Mouse (Mus musculus) heart, adult 2 months (tissue): ENCODE measurements around the gene Hacd1. TPM values are rescaled to one million over a fixed set of nuclear protein-coding genes. Genes with fewer than 3 reads are reported as not detected.

Experiments
- DNase-seq, 2 experiments: peaks; one replicate each; pipeline ENCODE4 v3.0.0; 2021
- H3K27ac ChIP-seq: fragments of 200-600 bp; 2 replicates; pipeline ENCODE4 v1.8.1; 2022
- H3K27me3 ChIP-seq: fragments of 200-500 bp; 2 replicates; pipeline ENCODE4 v1.6.1; 2012; ENCODE audit warnings: mild to moderate bottlenecking, low read length, inconsistent platforms, mixed read lengths; ENCODE audit not compliant: control insufficient read depth, insufficient read depth
- H3K36me3 ChIP-seq: fragments of 200-500 bp; 2 replicates; pipeline ENCODE4 v1.6.1; 2012; ENCODE audit warnings: low read length, inconsistent platforms; ENCODE audit not compliant: control insufficient read depth, insufficient read depth
- H3K4me1 ChIP-seq: fragments of 200-500 bp; 2 replicates; pipeline ENCODE4 v1.6.1; 2011; ENCODE audit warnings: low read length; ENCODE audit not compliant: control insufficient read depth, insufficient read depth
- H3K4me3 ChIP-seq: fragments of 200-600 bp; 2 replicates; pipeline ENCODE4 v1.8.1; 2022
- H3K79me2 ChIP-seq: fragments of 200-500 bp; replicated peaks from 2 replicates; pipeline ENCODE4 v1.6.1; 2012; ENCODE audit warnings: mild to moderate bottlenecking, inconsistent platforms, low read length, moderate library complexity, mixed read lengths; ENCODE audit not compliant: control insufficient read depth, insufficient read depth
- H3K9ac ChIP-seq: fragments of 200-500 bp; 2 replicates; pipeline ENCODE4 v1.6.1; 2012; ENCODE audit warnings: low read depth, mild to moderate bottlenecking, control low read depth, inconsistent platforms, low read length, mixed read lengths
- CTCF ChIP-seq: fragments of 200-600 bp; IDR thresholded peaks from 2 replicates; pipeline ENCODE4 v1.8.1; 2022; ENCODE audit warnings: antibody characterized with exemption, mild to moderate bottlenecking, moderate library complexity
- EP300 ChIP-seq: fragments of 200-500 bp; IDR thresholded peaks from 2 replicates; pipeline ENCODE4 v1.6.1; 2011; ENCODE audit warnings: low read depth, low read length, control low read depth; ENCODE audit not compliant: insufficient read depth
- POLR2A ChIP-seq: fragments of 200-500 bp; IDR thresholded peaks from 2 replicates; pipeline ENCODE4 v1.6.1; 2011; ENCODE audit warnings: mild to moderate bottlenecking, low read depth, low read length, control low read depth; ENCODE audit not compliant: insufficient read depth
- WGBS: fragments of 180-500 bp; shearing (Covaris S2); methylation state at CpG from one replicate; pipeline ENCODE4 v1.1.7; 2018; 5-methylcytosine and 5-hydroxymethylcytosine counted together
- intact Hi-C: fragments of 180-260 bp; cut with DNase I; formaldehyde crosslinking; loops from one replicate; pipeline ENCODE4 v1.15.1; 2025
- polyA plus RNA-seq: library from polyadenylated mRNA; depleted of rRNA; stranded (reverse); fragments of >200 nt; gene quantifications from 2 replicates; pipeline ENCODE4 v1.2.3, GENCODE M21; 2012; rRNA removed
- total RNA-seq, 2 experiments: library from RNA; stranded (reverse); gene quantifications; 2 replicates each; pipeline ENCODE4 v1.2.3; 2021

The Hacd1 gene
- total and polyA plus RNA-seq, 3 experiments: 69.3 to 95.8 (median 71.0) TPM

- no peak overlapping the region for H3K4me3 ChIP-seq
- H3K9ac ChIP-seq: no peak overlapping the region
- WGBS: 60% methylated on average over 4 of the region's 4 CpGs
- no peaks in the 10 kb centered on the region for H3K27me3 ChIP-seq
- no peaks in the 10 kb centered on the region for H3K4me1 ChIP-seq
- intact Hi-C loops: no loop called here
- no peaks in the 10 kb centered on the region for H3K79me2 ChIP-seq
- TF ChIP-seq EP300: no peak
- no peak for TF ChIP-seq POLR2A
- TF ChIP-seq CTCF: no peak
- no peaks in the 10 kb centered on the region for H3K36me3 ChIP-seq
- H3K27ac ChIP-seq: no peak overlapping the region
- DNase-seq: no peak
Observed at GRCm38 (mm10) chr2:13808008-13808407, 247.9 kb downstream of the Hacd1 start.

DNA sequence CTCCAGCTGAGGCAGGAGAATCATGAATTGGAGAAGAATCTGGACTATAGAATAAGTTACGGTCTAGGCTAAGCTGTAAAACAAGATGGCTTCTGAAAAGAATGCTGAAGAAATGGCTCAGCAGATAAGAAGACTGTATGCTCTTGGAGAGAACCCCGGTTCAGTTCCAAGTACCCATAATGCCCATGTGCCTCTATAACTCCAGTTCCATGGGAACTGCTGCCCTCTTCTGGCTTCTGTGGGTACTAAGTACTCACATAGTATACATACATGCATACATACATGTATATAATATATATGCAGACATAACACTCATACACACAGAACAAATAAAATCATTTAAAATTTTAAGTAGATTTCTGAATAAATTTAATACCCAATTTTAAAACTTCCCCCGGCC, 249.8 kb downstream of the Hacd1 start:
- Histone ChIP-seq H3K79me2 (no peaks in the 10 kb centered on the region), H3K36me3 (no peaks in the 10 kb centered on the region), H3K9ac (no peak overlapping the region), H3K27me3 (no peaks in the 10 kb centered on the region), H3K4me3 (no peak overlapping the region), H3K27ac (no peak overlapping the region), H3K4me1 (no peaks in the 10 kb centered on the region)
- no peak for TF ChIP-seq EP300
- TF ChIP-seq POLR2A: no peak
- TF ChIP-seq CTCF: peak; percentile 45
- intact Hi-C loops: no loop called here
- no peak for DNase-seq
- WGBS: 84% methylated on average over 3 of the region's 3 CpGs

GRCm38 (mm10) chr2:13800639-13801038, 255.3 kb downstream of the Hacd1 start:
- Histone ChIP-seq H3K27me3 (0 out of 2 replicates have a peak, but pooled peaks cover 2% of the 10 kb centered on the region), H3K4me1 (no peaks in the 10 kb centered on the region), H3K36me3 (no peaks in the 10 kb centered on the region), H3K9ac (no peak overlapping the region), H3K79me2 (no peaks in the 10 kb centered on the region), H3K27ac (no peak overlapping the region), H3K4me3 (no peak overlapping the region)
- TF ChIP-seq EP300 (no peak), POLR2A (no peak), CTCF (no peak)
- no peak for DNase-seq
- intact Hi-C loops: no loop called here
- 78% methylated on average over 2 of the region's 2 CpGs for WGBS

Other genes starting within 250 kb of the Hacd1 start
- 10 to 100 TPM; 23.0 to 23.9 TPM for gene Stam, start 18.0 kb upstream of the Hacd1 start, total RNA-seq
- gene Stam, start 18.0 kb upstream of the Hacd1 start, polyA plus RNA-seq: 8.8 and 13.9 TPM in 2 replicates
- gene Tmem236, start 118.4 kb upstream of the Hacd1 start, total RNA-seq: under 1 TPM in 1 of 2 experiments, not detected in 1; 0.08 TPM
- gene Tmem236, start 118.4 kb upstream of the Hacd1 start, polyA plus RNA-seq: not detected in 2 replicates
- 10 to 100 TPM; 16.9 to 20.3 TPM for gene Mrc1, start 173.3 kb upstream of the Hacd1 start, total RNA-seq
- 3.9 and 7.3 TPM in 2 replicates for gene Mrc1, start 173.3 kb upstream of the Hacd1 start, polyA plus RNA-seq